Mouse (Mus musculus) embryonic stem cell, embryonic (primary cell): Measurements from ENCODE around the gene Tmem255a.
"Not testable (repeated sequence)": the region's sequence is repeated elsewhere in the genome, so short reads cannot be mapped to it uniquely, and the experiment has no call there.

Experiments used
- CTCF ChIA-PET, 4 experiments: fragments of 300-600 bp in 2 of 4; fragments of 350-600 bp in 2 of 4; sonication (Branson Sonifier 250); formaldehyde crosslinking; loops; one replicate each; lab custom pipeline; 2022; ENCODE audit warnings: inconsistent platforms in 2 of 4; lab: Charles Lee
- POLR2A ChIA-PET, 4 experiments: fragments of 300-600 bp in 2 of 4; fragments of 350-600 bp in 2 of 4; sonication (Branson Sonifier 250); formaldehyde crosslinking; loops; one replicate each; lab custom pipeline; 2022; ENCODE audit warnings: antibody characterized with exemption in 4 of 4, inconsistent platforms in 1 of 4; lab: Charles Lee

The Tmem255a gene

DNA sequence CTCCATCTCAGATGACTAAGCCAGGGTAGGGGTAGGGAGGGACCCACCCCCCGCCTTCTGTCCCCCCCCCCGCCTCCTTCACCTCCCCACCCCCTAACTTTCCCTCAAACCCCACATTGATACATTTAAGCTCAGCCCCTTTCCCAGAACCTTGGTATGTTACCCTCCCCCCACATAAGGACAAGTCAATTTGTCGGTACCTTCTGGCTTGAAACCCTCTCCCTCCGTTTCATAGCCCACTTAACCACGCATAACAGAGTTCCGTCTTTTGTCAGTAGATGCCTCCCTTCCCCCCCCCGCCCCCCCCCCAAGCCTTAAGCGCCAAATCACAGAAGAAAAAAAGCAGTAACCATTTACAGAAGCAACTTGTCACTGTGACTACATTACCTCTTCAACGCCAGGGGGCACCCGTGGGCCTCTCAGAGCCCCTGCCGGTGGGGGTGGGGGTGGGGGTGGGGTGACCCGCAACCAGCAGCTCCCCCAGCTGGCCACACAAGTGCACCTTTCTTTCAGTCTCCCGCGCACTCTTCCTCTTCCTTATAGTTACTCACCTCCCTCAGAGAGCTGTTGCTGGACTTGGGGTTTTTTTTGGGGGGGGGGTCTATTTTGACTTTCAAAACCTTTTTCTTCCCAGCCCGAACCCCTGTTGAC is 70.5 kb downstream of the Tmem255a start:
- ChIA-PET POLR2A (interaction anchor here in 1 of 4 experiments (0.6 kb wide), 1 partner anchor 201 kb away, joined by 5 read pairs; no protein-coding TSS in a partner anchor), CTCF (interaction anchor here (0.6 to 2.0 kb wide), 13 partner anchors 8 to 600 kb away, joined by 3 to 10 read pairs (median 4); partner anchors contain the start of gene Zbtb33 (in 1 of the 4))

DNA sequence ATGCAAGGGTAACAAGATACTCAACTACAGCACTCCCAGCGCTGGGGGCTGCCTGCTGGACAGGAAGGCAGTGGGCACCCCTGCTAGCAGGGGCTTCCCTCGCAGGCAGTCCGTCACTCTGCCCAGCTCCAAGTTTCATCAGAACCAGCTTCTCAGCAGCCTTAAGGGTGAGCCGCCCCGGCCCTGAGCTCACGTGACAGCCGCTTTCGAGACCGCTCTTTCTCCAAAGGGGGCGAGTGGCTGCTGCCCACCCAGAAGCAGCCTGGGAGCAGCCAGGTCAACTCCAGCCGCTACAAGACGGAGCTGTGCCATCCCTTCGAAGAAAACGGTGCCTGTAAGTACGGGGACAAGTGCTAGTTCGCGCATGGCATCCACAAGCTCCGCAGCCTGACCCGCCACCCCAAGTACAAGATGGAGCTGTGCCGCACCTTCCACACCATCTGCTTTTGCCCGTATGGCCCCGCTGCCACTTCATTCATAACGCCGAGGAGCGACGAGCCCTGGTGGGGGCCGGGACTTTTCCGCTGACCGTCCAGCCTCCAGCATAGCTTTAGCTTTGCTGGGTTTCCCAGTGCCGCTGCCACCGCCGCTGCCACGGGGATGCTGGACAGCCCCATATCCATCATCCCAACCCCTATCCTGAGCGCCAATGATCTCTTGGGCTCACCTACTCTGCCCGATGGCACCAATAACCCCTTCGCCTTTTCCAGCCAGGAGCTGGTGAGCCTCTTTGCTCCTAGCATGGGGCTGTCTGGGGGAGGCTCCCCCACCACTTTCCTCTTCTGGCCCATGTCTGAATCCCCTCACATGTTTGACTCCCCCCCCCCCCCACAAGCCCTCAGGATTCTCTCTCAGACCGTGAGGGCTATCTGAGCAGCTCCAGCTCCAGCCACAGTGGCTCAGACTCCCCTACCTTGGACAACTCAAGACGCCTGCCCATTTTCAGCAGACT is 71.3 kb downstream of the Tmem255a start:
- POLR2A ChIA-PET = interaction anchor here in 3 of 4 experiments (0.6 to 0.7 kb wide), 3 partner anchors 14 to 395 kb away, joined by 3 to 5 read pairs (median 3); no protein-coding TSS in a partner anchor
- CTCF ChIA-PET = interaction anchor here in 3 of 4 experiments (0.6 to 2.0 kb wide), 14 partner anchors 9 to 1967 kb away, joined by 3 to 15 read pairs (median 4); partner anchors contain the start of gene Zbtb33 (in 1 of the 3)

DNA sequence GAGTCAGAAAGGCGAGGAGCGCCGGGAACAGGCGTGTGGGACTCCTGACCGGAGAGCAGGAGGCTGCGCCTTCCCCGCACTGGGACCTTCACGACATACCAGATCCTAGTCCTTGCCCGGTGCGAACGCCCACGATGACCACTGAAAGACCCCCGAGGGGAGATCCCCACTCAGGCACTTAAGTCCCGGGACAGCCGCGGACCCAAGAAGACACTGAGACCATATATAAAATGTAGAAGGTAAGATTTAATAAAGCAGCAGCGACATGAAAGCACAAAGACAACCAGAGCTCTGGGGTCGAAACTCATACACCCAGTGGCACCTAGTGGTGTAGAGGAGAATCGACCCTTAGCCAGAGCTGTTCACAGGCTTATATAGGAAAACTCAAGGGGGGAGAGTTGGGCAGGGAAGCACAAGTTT is 72.3 kb downstream of the Tmem255a start:
- CTCF ChIA-PET = interaction anchor here in 3 of 4 experiments (0.6 to 2.0 kb wide), 5 partner anchors 10 to 120 kb away, joined by 3 to 10 read pairs (median 5); partner anchors contain the start of gene Zbtb33 (in 1 of the 3)

DNA sequence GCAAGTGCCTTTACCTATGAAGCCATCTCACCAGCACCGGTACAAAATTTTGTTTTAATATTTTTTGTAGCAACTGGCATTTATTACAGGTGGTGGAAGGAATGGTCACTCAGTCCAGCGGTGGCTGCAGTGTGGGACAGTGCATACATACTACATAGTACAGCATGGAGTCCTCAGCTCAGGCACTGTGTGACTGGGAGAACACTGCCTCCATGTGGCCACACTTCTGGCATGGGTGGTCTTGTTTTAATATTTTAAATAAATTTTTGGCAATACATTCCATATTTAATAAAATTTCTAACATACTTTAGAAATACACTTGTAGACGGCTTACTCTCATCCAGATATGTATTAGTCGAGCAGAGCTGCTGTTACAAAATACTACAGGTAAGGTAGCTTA is 85.6 kb downstream of the Tmem255a start:
- ChIA-PET POLR2A (no interaction called here), CTCF (interaction anchor here in 1 of 4 experiments (1.0 to 2.0 kb wide), 2 partner anchors 82 to 83 kb away, joined by 3 to 7 read pairs; partner anchors contain the start of gene Rhox11)

More for the DNA sequence above, 72.3 kb downstream of the Tmem255a start:
- POLR2A ChIA-PET = not testable (repeated sequence)

DNA sequence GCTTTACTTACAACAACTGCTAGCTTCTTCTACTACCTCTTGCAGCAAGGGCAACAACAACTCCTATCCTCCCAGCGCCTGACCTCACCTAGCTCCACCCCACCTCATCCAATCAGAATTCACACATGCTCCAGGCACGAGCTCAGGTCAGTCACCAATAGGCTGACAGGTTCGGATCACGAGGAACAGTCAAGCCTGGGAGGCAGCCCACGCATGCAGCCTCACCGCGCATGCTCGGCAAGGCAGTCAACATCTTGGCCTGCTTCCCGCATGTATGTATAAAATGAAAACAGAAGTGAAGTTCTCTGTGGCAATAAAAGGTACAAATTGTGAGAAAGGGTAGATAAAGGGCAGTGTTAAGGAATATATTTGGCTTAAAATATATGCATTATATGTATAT is 86.2 kb downstream of the Tmem255a start:
- ChIA-PET POLR2A (interaction anchor here in 1 of 4 experiments (0.6 kb wide), 1 partner anchor 412 kb away, joined by 3 read pairs; no protein-coding TSS in a partner anchor), CTCF (interaction anchor here in 1 of 4 experiments (1.0 to 2.0 kb wide), 2 partner anchors 81 to 82 kb away, joined by 3 to 7 read pairs; partner anchors contain the start of gene Rhox11)

DNA sequence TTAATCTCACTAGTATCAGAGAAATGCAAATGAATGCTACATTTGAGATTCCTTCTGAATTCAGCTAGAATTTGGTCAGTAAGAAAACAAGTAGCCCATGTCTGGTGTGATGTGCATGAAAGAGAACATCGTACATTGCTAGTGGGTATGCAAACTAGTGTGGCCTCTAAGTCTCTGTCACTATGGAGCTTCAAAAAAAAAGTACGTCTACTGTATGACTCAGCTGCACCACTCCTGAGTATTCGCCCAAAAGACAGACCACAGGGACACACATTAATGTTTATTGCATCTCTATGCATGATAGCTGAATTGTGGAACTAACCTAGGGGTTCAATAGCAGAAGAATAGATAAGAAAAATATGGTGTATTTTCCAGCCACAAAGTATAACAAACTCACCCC is 86.9 kb downstream of the Tmem255a start:
- ChIA-PET CTCF (interaction anchor here in 1 of 4 experiments (2.0 kb wide), 1 partner anchor 80 kb away, joined by 7 read pairs; the partner anchor contains the start of gene Rhox11), POLR2A (no interaction called here)

DNA sequence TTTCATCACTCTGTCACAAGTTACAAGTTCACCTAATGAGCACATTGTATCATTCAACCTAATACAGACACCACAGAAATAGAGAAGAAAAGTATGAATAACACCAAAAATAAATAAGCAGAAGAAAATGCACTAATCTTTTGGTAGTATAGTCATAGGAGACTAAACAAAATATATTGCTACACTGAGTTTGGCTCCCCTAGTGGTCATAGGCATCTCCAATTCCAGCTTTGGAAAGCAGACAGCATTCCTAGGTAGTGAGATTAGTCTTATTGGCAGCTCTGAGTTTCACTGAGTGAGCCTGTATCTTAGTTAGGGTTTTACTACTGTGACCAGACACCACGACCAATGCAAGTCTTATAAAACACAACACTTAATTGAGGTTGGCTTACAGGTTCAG is 93.1 kb downstream of the Tmem255a start:
- POLR2A ChIA-PET = no interaction called here
- CTCF ChIA-PET = interaction anchor here in 2 of 4 experiments (0.6 to 0.9 kb wide), 2 partner anchors 47 to 54 kb away, joined by 4 read pairs; no protein-coding TSS in a partner anchor
